Comparison of ENCODE assay signal across 9 mouse cellular contexts in genomic region chrX:110814592-110815548, GRCm38 (mm10). TPM values are rescaled to one million over a fixed set of nuclear protein-coding genes. Genes with fewer than 3 reads are reported as not detected.
DNase-seq lines count a peak whose midpoint lies in the region; ATAC-seq lines count a peak whose summit lies in the region.
"Had no signal": no experiment of that assay in that cellular context is flagged by ENCODE, and none has a peak within 500 bp of the region (broad histone marks: within the 10 kb centered on the region; RNA-seq: fewer than 3 reads in every experiment).

No protein-coding gene starts in this region.

- H3K4me3 ChIP-seq in kidney, embryonic 15.5 days (replicated peaks) = peak overlapping the region; percentile 41
- peak overlapping the region; percentile 52 for H3K4me3 ChIP-seq in hindbrain, embryonic 12.5 days
- peak overlapping the region; percentile 63 for H3K4me3 ChIP-seq in midbrain, embryonic 15.5 days

- H3K27me3 ChIP-seq in kidney, embryonic 15.5 days = peaks cover 60% of the 10 kb centered on the region
- H3K27me3 ChIP-seq in hindbrain, embryonic 12.5 days = no peaks in the 10 kb centered on the region
- no peaks in the 10 kb centered on the region for H3K27me3 ChIP-seq in midbrain, embryonic 15.5 days (replicated peaks)

- no peak overlapping the region for H3K9ac ChIP-seq in kidney, embryonic 15.5 days
- H3K9ac ChIP-seq in hindbrain, embryonic 12.5 days = peak overlapping the region; percentile 73
- H3K9ac ChIP-seq in midbrain, embryonic 15.5 days = peak overlapping the region; percentile 65

- no peaks in the 10 kb centered on the region for H3K9me3 ChIP-seq in kidney, embryonic 15.5 days (replicated peaks)
- no peaks in the 10 kb centered on the region for H3K9me3 ChIP-seq in hindbrain, embryonic 12.5 days (replicated peaks)
- H3K9me3 ChIP-seq in midbrain, embryonic 15.5 days = no peaks in the 10 kb centered on the region

- no peaks in the 10 kb centered on the region for H3K36me3 ChIP-seq in kidney, embryonic 15.5 days
- no peaks in the 10 kb centered on the region for H3K36me3 ChIP-seq in hindbrain, embryonic 12.5 days
- H3K36me3 ChIP-seq in midbrain, embryonic 15.5 days (replicated peaks) = no peaks in the 10 kb centered on the region

- peak; percentile 65 for ATAC-seq in kidney, embryonic 15.5 days (replicated peaks; ENCODE audit: low FRiP score)
- ATAC-seq in hindbrain, embryonic 12.5 days (ENCODE audit: low FRiP score) = peak; percentile 24
- ATAC-seq in midbrain, embryonic 15.5 days (replicated peaks) = peak; percentile 51
- ATAC-seq in cerebellum, adult (ENCODE audit: insufficient number of reproducible peaks, low FRiP score, low TSS enrichment) = no peak
- ATAC-seq: Patski had no signal

- no peak for DNase-seq in kidney, postnatal 14 days
- DNase-seq in embryo, embryonic 10 days (ENCODE audit: low spot score) = peak; percentile 32
- DNase-seq in adrenal gland, postnatal 4 days (ENCODE audit: low spot score in 2 of 2) = no peak
- no peak for DNase-seq in ovary, postnatal 10 days (ENCODE audit: low spot score)

- H3K27ac ChIP-seq in kidney, embryonic 15.5 days = no peak overlapping the region
- peak overlapping the region; percentile 92 for H3K27ac ChIP-seq in hindbrain, embryonic 12.5 days
- H3K27ac ChIP-seq in midbrain, embryonic 15.5 days = peak overlapping the region; percentile 91

- WGBS in kidney, embryonic 15.5 days = 19% methylated on average over 52 of the region's 52 CpGs
- WGBS in hindbrain, embryonic 12.5 days = 22% methylated on average over 52 of the region's 52 CpGs
- 20% methylated on average over 52 of the region's 52 CpGs for WGBS in midbrain, embryonic 15.5 days

- H3K4me1 ChIP-seq in kidney, embryonic 15.5 days = 0 out of 2 replicates have a peak, but pooled peaks cover 4% of the 10 kb centered on the region
- no peaks in the 10 kb centered on the region for H3K4me1 ChIP-seq in hindbrain, embryonic 12.5 days
- H3K4me1 ChIP-seq in midbrain, embryonic 15.5 days = no peaks in the 10 kb centered on the region

- H3K4me2 ChIP-seq in kidney, embryonic 15.5 days = peak overlapping the region; percentile 67
- peak overlapping the region; percentile 48 for H3K4me2 ChIP-seq in hindbrain, embryonic 12.5 days (replicated peaks)
- H3K4me2 ChIP-seq in midbrain, embryonic 15.5 days = peak overlapping the region; percentile 49

RNA-seq across cellular contexts. Expression of gene Pou3f4, which starts 0.8 kb away (rescaled TPM):
- 0.13 and 0.18 TPM in 2 replicates for polyA plus RNA-seq in kidney, embryonic 15.5 days (2015; fragmentation: Nextera tagmentation; extraction: Ambion mirVana)
- 15.5 and 20.2 TPM in 2 replicates for polyA plus RNA-seq in hindbrain, embryonic 12.5 days (2016; fragmentation: Nextera tagmentation; extraction: Ambion mirVana)
- 26.2 and 26.3 TPM in 2 replicates for polyA plus RNA-seq in midbrain, embryonic 15.5 days (2015; fragmentation: Nextera tagmentation; extraction: Ambion mirVana)
- total RNA-seq in adrenal gland, postnatal 4 days (2021) = under 1 TPM in 1 of 2 experiments, not detected in 1; 0.42 TPM
- polyA plus RNA-seq: Patski had no signal

Comparison
In these comparisons a context has a peak if more than half of its experiments do, and no peak if none do; other contexts are left out.
1. RNA of gene Pou3f4, which starts 0.8 kb away (polyA plus RNA-seq): 26.2 to 26.3 TPM in midbrain, embryonic 15.5 days and 15.5 to 20.2 TPM in hindbrain, embryonic 12.5 days; 0.13 to 0.18 TPM in kidney, embryonic 15.5 days; every median in the first group is over 10 times any median in the second.
2. Peak in every context shown above with its lines, with median percentiles within 50 percentile points of each other: H3K4me2 ChIP-seq and H3K4me3 ChIP-seq.